Mouse (Mus musculus) MEL (cell line): ENCODE results near the gene Tmco4. TPM values are rescaled to one million over a fixed set of nuclear protein-coding genes. Genes with fewer than 3 reads are reported as not detected.

ENCODE experiments used
- DNase-seq: peaks from one replicate; pipeline ENCODE4 v3.0.0; 2011; ENCODE audit warnings: low read depth, low spot score
- H3K27ac ChIP-seq: 2 replicates; pipeline ENCODE4 v1.5.1; 2012; ENCODE audit warnings: low read depth, mild to moderate bottlenecking, control low read depth, low read length, moderate library complexity; ENCODE audit not compliant: control insufficient read depth
- H3K27me3 ChIP-seq, 2 experiments: fragments of 150-350 bp in 1 of 2; sonication (generic) in 1 of 2; 2 replicates each; pipeline ENCODE4 v1.6.1; 2012; ENCODE audit warnings: low read length in 2 of 2, mild to moderate bottlenecking in 2 of 2, improper control_type of control experiment in 1 of 2, moderate library complexity in 1 of 2; ENCODE audit not compliant: insufficient read depth in 2 of 2, control insufficient read depth in 1 of 2
- H3K36me3 ChIP-seq, 2 experiments: 2 replicates each; pipeline ENCODE4 v1.6.1; 2012 to 2014; ENCODE audit warnings: low read length in 2 of 2, improper control_type of control experiment in 1 of 2, inconsistent platforms in 1 of 2, mild to moderate bottlenecking in 1 of 2; ENCODE audit not compliant: insufficient read depth in 2 of 2, control insufficient read depth in 1 of 2
- H3K4me1 ChIP-seq, 2 experiments: fragments of 150-350 bp in 1 of 2; sonication (generic) in 1 of 2; 2 replicates each; pipeline ENCODE4 v1.6.1; 2012; ENCODE audit warnings: low read length in 2 of 2, improper control_type of control experiment in 1 of 2, mild to moderate bottlenecking in 1 of 2; ENCODE audit not compliant: insufficient read depth in 2 of 2, control insufficient read depth in 1 of 2
- H3K4me3 ChIP-seq, 2 experiments: fragments of 150-350 bp in 1 of 2; sonication (generic) in 1 of 2; 2 replicates each; pipeline ENCODE4 v1.5.1; 2012; ENCODE audit warnings: low read depth in 2 of 2, low read length in 2 of 2, mild to moderate bottlenecking in 2 of 2, moderate library complexity in 2 of 2, control low read depth in 1 of 2, improper control_type of control experiment in 1 of 2; ENCODE audit not compliant: control insufficient read depth in 1 of 2, insufficient read depth in 1 of 2
- H3K79me2 ChIP-seq: 2 replicates; pipeline ENCODE4 v1.6.1; 2012; ENCODE audit warnings: mild to moderate bottlenecking, low read length, moderate library complexity; ENCODE audit not compliant: control insufficient read depth, poor library complexity, insufficient read depth
- H3K9ac ChIP-seq: 2 replicates; pipeline ENCODE4 v1.6.1; 2012; ENCODE audit warnings: low read depth, mild to moderate bottlenecking, control low read depth, low read length, moderate library complexity; ENCODE audit not compliant: control insufficient read depth, poor library complexity, severe bottlenecking
- H3K9me3 ChIP-seq: fragments of 150-350 bp; sonication (generic); replicated peaks from 2 replicates; pipeline ENCODE4 v1.6.1; 2012; ENCODE audit warnings: mild to moderate bottlenecking, low read length, improper control_type of control experiment, moderate library complexity; ENCODE audit not compliant: insufficient read depth
- CHD1 ChIP-seq: IDR thresholded peaks from 2 replicates; pipeline ENCODE4 v1.6.1; 2012; ENCODE audit warnings: low read depth, mild to moderate bottlenecking, inconsistent platforms, low read length, improper control_type of control experiment
- E2F4 ChIP-seq: IDR thresholded peaks from 2 replicates; pipeline ENCODE4 v1.6.1; 2011; ENCODE audit warnings: low read depth, low read length, improper control_type of control experiment, borderline replicate concordance
- EP300 ChIP-seq, 2 experiments: IDR thresholded peaks; 2 replicates each; pipeline ENCODE4 v1.6.1; 2011; ENCODE audit warnings: improper control_type of control experiment in 2 of 2, low read length in 2 of 2, low read depth in 1 of 2, mild to moderate bottlenecking in 1 of 2
- ETS1 ChIP-seq: IDR thresholded peaks from 2 replicates; pipeline ENCODE4 v1.6.1; 2012; ENCODE audit warnings: low read depth, mild to moderate bottlenecking, inconsistent platforms, low read length, improper control_type of control experiment, moderate library complexity
- HCFC1 ChIP-seq: IDR thresholded peaks from 2 replicates; pipeline ENCODE4 v1.6.1; 2012; ENCODE audit warnings: low read depth, mild to moderate bottlenecking, inconsistent platforms, low read length, improper control_type of control experiment, moderate library complexity
- KAT2A ChIP-seq: conservative IDR thresholded peaks from 2 replicates; pipeline ENCODE4 v1.6.1; 2012; ENCODE audit warnings: low read depth, low read length, improper control_type of control experiment, inconsistent platforms
- MAFK ChIP-seq: IDR thresholded peaks from 2 replicates; pipeline ENCODE4 v1.6.1; 2011; ENCODE audit warnings: low read depth, mild to moderate bottlenecking, low read length, improper control_type of control experiment, borderline replicate concordance
- MEF2A ChIP-seq: IDR thresholded peaks from 2 replicates; pipeline ENCODE4 v1.6.1; 2014; ENCODE audit warnings: low read depth, mild to moderate bottlenecking, inconsistent platforms, low read length, improper control_type of control experiment; ENCODE audit not compliant: poor library complexity, insufficient replicate concordance, severe bottlenecking; ENCODE audit errors: extremely low read depth
- MXI1 ChIP-seq: IDR thresholded peaks from 2 replicates; pipeline ENCODE4 v1.6.1; 2011; ENCODE audit warnings: mild to moderate bottlenecking, low read depth, low read length, improper control_type of control experiment
- MYB ChIP-seq: IDR thresholded peaks from 2 replicates; pipeline ENCODE4 v1.6.1; 2011; ENCODE audit warnings: mild to moderate bottlenecking, low read depth, low read length, improper control_type of control experiment
- MYC ChIP-seq: IDR thresholded peaks from 2 replicates; pipeline ENCODE4 v1.6.1; 2011; ENCODE audit warnings: low read depth, mild to moderate bottlenecking, low read length, improper control_type of control experiment, moderate library complexity
- POLR2A ChIP-seq, 2 experiments: IDR thresholded peaks; 2 replicates each; pipeline ENCODE4 v1.6.1; 2011 to 2012; ENCODE audit warnings: low read length in 2 of 2, mild to moderate bottlenecking in 2 of 2, control low read depth in 1 of 2, improper control_type of control experiment in 1 of 2, low read depth in 1 of 2, moderate library complexity in 1 of 2; ENCODE audit not compliant: control insufficient read depth in 1 of 2, insufficient read depth in 1 of 2, poor library complexity in 1 of 2
- POLR2AphosphoS2 ChIP-seq: IDR thresholded peaks from 2 replicates; pipeline ENCODE4 v1.6.1; 2011; ENCODE audit warnings: low read length, improper control_type of control experiment
- POLR2AphosphoS5 ChIP-seq: IDR thresholded peaks from 2 replicates; pipeline ENCODE4 v1.6.1; 2012; ENCODE audit warnings: low read depth, borderline replicate concordance, mild to moderate bottlenecking, inconsistent platforms, low read length, moderate library complexity, mixed read lengths
- RCOR1 ChIP-seq: IDR thresholded peaks from 2 replicates; pipeline ENCODE4 v1.6.1; 2012; ENCODE audit warnings: low read depth, mild to moderate bottlenecking, inconsistent platforms, low read length, improper control_type of control experiment
- SIN3A ChIP-seq: IDR thresholded peaks from 2 replicates; pipeline ENCODE4 v1.6.1; 2012; ENCODE audit warnings: low read length, improper control_type of control experiment, inconsistent platforms
- TBP ChIP-seq: IDR thresholded peaks from 2 replicates; pipeline ENCODE4 v1.8.0; 2011; ENCODE audit warnings: low read depth, low read length, improper control_type of control experiment
- UBTF ChIP-seq: IDR thresholded peaks from 2 replicates; pipeline ENCODE4 v1.6.1; 2012; ENCODE audit warnings: low read depth, mild to moderate bottlenecking, inconsistent platforms, low read length, improper control_type of control experiment, moderate library complexity, borderline replicate concordance; ENCODE audit not compliant: insufficient read depth
- USF1 ChIP-seq: IDR thresholded peaks from 2 replicates; pipeline ENCODE4 v1.6.1; 2014; ENCODE audit warnings: low read depth, mild to moderate bottlenecking, inconsistent platforms, low read length, improper control_type of control experiment, moderate library complexity
- USF2 ChIP-seq, 2 experiments: IDR thresholded peaks; 2 replicates each; pipeline ENCODE4 v1.6.1; 2011 to 2012; ENCODE audit warnings: improper control_type of control experiment in 2 of 2, low read length in 2 of 2, borderline replicate concordance in 1 of 2, inconsistent platforms in 1 of 2, low read depth in 1 of 2, mild to moderate bottlenecking in 1 of 2; ENCODE audit not compliant: insufficient read depth in 1 of 2
- ZNF384 ChIP-seq: IDR thresholded peaks from 2 replicates; pipeline ENCODE4 v1.6.1; 2012; ENCODE audit warnings: low read depth, mild to moderate bottlenecking, inconsistent platforms, low read length, improper control_type of control experiment
- polyA plus RNA-seq, 2 experiments: library from polyadenylated mRNA; stranded (reverse) in 1 of 2; unstranded in 1 of 2; fragments of >175 nt in 1 of 2; fragments of >200 nt in 1 of 2; gene quantifications; 2 replicates each; pipeline versions ENCODE4 v1.2.1 to v1.2.4; 2012; ENCODE audit warnings: low replicate concordance in 2 of 2, low read depth in 1 of 2; ENCODE audit not compliant: insufficient read length in 2 of 2, insufficient read depth in 1 of 2, missing spikeins in 1 of 2
- total RNA-seq: library from RNA; depleted of rRNA; stranded (reverse); fragments of 300-350 nt; gene quantifications from 2 replicates; pipeline ENCODE4 v1.2.3, GENCODE M21; 2012

The Tmco4 gene
- total and polyA plus RNA-seq, 3 experiments: 16.5 to 24.7 TPM; not detected in 1

- no peak for DNase-seq
- Histone ChIP-seq H3K4me3 (no peak overlapping the region), H3K36me3 (peaks cover 0 to 10% of the 10 kb centered on the region in 2 experiments; a peak in 3 of 4 replicates), H3K27me3 (no peaks in the 10 kb centered on the region), H3K9ac (no peak overlapping the region), H3K9me3 (no peaks in the 10 kb centered on the region), H3K27ac (no peak overlapping the region), H3K79me2 (no peaks in the 10 kb centered on the region), H3K4me1 (peaks cover 0 to 15% of the 10 kb centered on the region in 2 experiments; a peak in 2 of 4 replicates)
- TF ChIP-seq SIN3A (no peak), RCOR1 (no peak), POLR2A (IDR thresholded peaks at IDR 0.05; ENCODE audit: control insufficient read depth in 1 of 2, insufficient read depth in 1 of 2, low read depth in 1 of 2, low read length in 2 of 2, poor library complexity in 1 of 2) (no peak), KAT2A (no peak), ZNF384 (no peak), E2F4 (no peak), POLR2AphosphoS2 (no peak), POLR2AphosphoS5 (no peak), HCFC1 (no peak), MEF2A (no peak), EP300 (IDR thresholded peaks at IDR 0.05; ENCODE audit: low read depth in 1 of 2, low read length in 2 of 2) (no peak), USF1 (no peak), MXI1 (no peak), TBP (no peak), MYC (no peak), CHD1 (no peak), UBTF (no peak)
Observed at GRCm38 (mm10) chr4:139024379-139024778, 51.7 kb downstream of the Tmco4 start.

DNA sequence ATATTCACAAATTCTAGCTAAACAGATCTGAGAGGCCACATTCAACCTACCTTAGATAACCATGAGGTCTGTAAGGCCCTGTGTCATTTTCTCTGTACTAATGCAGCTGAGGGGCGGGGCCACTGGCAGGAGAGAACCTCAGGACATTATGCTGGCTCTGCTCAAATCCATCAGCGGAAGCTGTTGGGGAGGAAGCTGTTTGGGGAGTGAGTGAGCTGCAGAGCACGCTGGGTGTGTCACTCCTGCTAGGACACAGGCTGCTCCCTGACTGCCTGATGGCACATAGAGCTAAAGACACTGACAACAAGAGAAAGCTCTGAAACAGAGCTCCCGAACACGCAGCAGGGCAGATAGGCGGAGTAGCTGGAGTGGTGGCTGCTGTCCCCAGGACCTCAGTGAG is 58.0 kb downstream of the Tmco4 start:
- Histone ChIP-seq H3K9me3 (no peaks in the 10 kb centered on the region), H3K27ac (no peak overlapping the region), H3K79me2 (no peaks in the 10 kb centered on the region)
- TF ChIP-seq USF2 (IDR thresholded peaks at IDR 0.05; ENCODE audit: borderline replicate concordance in 1 of 2, insufficient read depth in 1 of 2, low read depth in 1 of 2, low read length in 2 of 2) (no peak), EP300 (IDR thresholded peaks at IDR 0.05; ENCODE audit: low read depth in 1 of 2, low read length in 2 of 2) (no peak), MAFK (no peak), MYC (no peak), CHD1 (no peak), ETS1 (no peak), SIN3A (no peak), MYB (no peak), TBP (no peak)
- TF ChIP-seq, all 39 proteins: peak for 0
- Histone ChIP-seq H3K4me3 (no peak overlapping the region), H3K27me3 (no peaks in the 10 kb centered on the region), H3K9ac (no peak overlapping the region), H3K36me3 (no peaks in the 10 kb centered on the region), H3K4me1 (no peaks in the 10 kb centered on the region)
- DNase-seq: no peak
